Comparison of ENCODE assay signal across 8 mouse cellular contexts in genomic region chr2:115938926-115939563, GRCm38 (mm10).
DNase-seq lines count a peak whose midpoint lies in the region; ATAC-seq and TF ChIP-seq lines count a peak whose summit lies in the region.

No protein-coding gene starts in this region.

- no peak overlapping the region for H3K9ac ChIP-seq in forebrain, embryonic 13.5 days
- no peak overlapping the region for H3K9ac ChIP-seq in neural tube, embryonic 13.5 days
- H3K9ac ChIP-seq in lung, postnatal 0 days (replicated peaks; ENCODE audit: low read depth): no peak overlapping the region

- no peak overlapping the region for H3K4me2 ChIP-seq in forebrain, embryonic 13.5 days
- no peak overlapping the region for H3K4me2 ChIP-seq in neural tube, embryonic 13.5 days
- H3K4me2 ChIP-seq in lung, postnatal 0 days (replicated peaks; ENCODE audit: low read depth, low read length): no peak overlapping the region

- H3K4me3 ChIP-seq in forebrain, embryonic 13.5 days: no peak overlapping the region
- no peak overlapping the region for H3K4me3 ChIP-seq in forebrain, embryonic 10.5 days
- no peak overlapping the region for H3K4me3 ChIP-seq in neural tube, embryonic 13.5 days
- no peak overlapping the region for H3K4me3 ChIP-seq in lung, postnatal 0 days (ENCODE audit: low read depth, low read length)

- TF ChIP-seq EP300 in lung, postnatal 0 days (IDR thresholded peaks at IDR 0.05): no peak

- H3K36me3 ChIP-seq in forebrain, embryonic 13.5 days (ENCODE audit: poor library complexity, severe bottlenecking): peaks cover 12% of the 10 kb centered on the region
- H3K36me3 ChIP-seq in forebrain, embryonic 10.5 days (replicated peaks): 0 out of 2 replicates have a peak, but pooled peaks cover 8% of the 10 kb centered on the region
- no peaks in the 10 kb centered on the region for H3K36me3 ChIP-seq in neural tube, embryonic 13.5 days
- no peaks in the 10 kb centered on the region for H3K36me3 ChIP-seq in lung, postnatal 0 days (ENCODE audit: insufficient read depth, low read length)

- ATAC-seq in forebrain, embryonic 13.5 days: peak; percentile 58
- ATAC-seq in neural tube, embryonic 13.5 days (ENCODE audit: low read depth): peak; percentile 52; the same call in 1 of the 2 replicates
- ATAC-seq in lung, postnatal 0 days: peak; percentile 52

- H3K9me3 ChIP-seq in forebrain, embryonic 13.5 days (replicated peaks): no peaks in the 10 kb centered on the region
- no peaks in the 10 kb centered on the region for H3K9me3 ChIP-seq in forebrain, embryonic 10.5 days
- no peaks in the 10 kb centered on the region for H3K9me3 ChIP-seq in neural tube, embryonic 13.5 days
- no peaks in the 10 kb centered on the region for H3K9me3 ChIP-seq in lung, postnatal 0 days (ENCODE audit: low read length)

- no peak for TF ChIP-seq CTCF in lung, postnatal 0 days (IDR thresholded peaks at IDR 0.05)

- WGBS in forebrain, embryonic 13.5 days: 78% methylated on average over 8 of the region's 8 CpGs
- 93% methylated on average over 8 of the region's 8 CpGs for WGBS in forebrain, embryonic 10.5 days
- 78% methylated on average over 8 of the region's 8 CpGs for WGBS in neural tube, embryonic 13.5 days
- WGBS in lung, postnatal 0 days: 37% methylated on average over 8 of the region's 8 CpGs

- DNase-seq in forebrain, embryonic 10.5 days (ENCODE audit: extremely low spot score, low spot score): no peak
- no peak for DNase-seq in neural tube, embryonic 10.5 days (ENCODE audit: extremely low spot score, low spot score)
- peak; percentile 69 for DNase-seq in heart, postnatal 4 days
- DNase-seq in lung, postnatal 0 days (ENCODE audit: low spot score): peak; percentile 21
- DNase-seq in thymus, postnatal 14 days: no peak
- DNase-seq in thymus, postnatal 4 days: no peak

- no peaks in the 10 kb centered on the region for H3K27me3 ChIP-seq in forebrain, embryonic 13.5 days
- no peaks in the 10 kb centered on the region for H3K27me3 ChIP-seq in forebrain, embryonic 10.5 days (ENCODE audit: poor library complexity, severe bottlenecking)
- no peaks in the 10 kb centered on the region for H3K27me3 ChIP-seq in neural tube, embryonic 13.5 days
- no peaks in the 10 kb centered on the region for H3K27me3 ChIP-seq in lung, postnatal 0 days (replicated peaks; ENCODE audit: insufficient read depth, low read length)

- H3K27ac ChIP-seq in forebrain, embryonic 13.5 days: peak overlapping the region; percentile 54; the same call in 1 of the 2 replicates
- H3K27ac ChIP-seq in forebrain, embryonic 10.5 days: no peak overlapping the region
- 0 out of 2 replicates have a peak overlapping the region, but pooled peaks have one; percentile 38 for H3K27ac ChIP-seq in neural tube, embryonic 13.5 days (replicated peaks)
- no peak overlapping the region for H3K27ac ChIP-seq in lung, postnatal 0 days (ENCODE audit: low read length)

- peaks cover 32% of the 10 kb centered on the region for H3K4me1 ChIP-seq in forebrain, embryonic 13.5 days
- H3K4me1 ChIP-seq in forebrain, embryonic 10.5 days: no peaks in the 10 kb centered on the region
- H3K4me1 ChIP-seq in neural tube, embryonic 13.5 days (replicated peaks): peaks cover 16% of the 10 kb centered on the region
- no peaks in the 10 kb centered on the region for H3K4me1 ChIP-seq in lung, postnatal 0 days (ENCODE audit: insufficient read depth, low read depth, low read length)

Comparison
In these comparisons a context has a peak if more than half of its experiments do, and no peak if none do; other contexts are left out.
1. H3K27ac ChIP-seq: peak in forebrain, embryonic 13.5 days (single experiment) and neural tube, embryonic 13.5 days (single experiment); none in forebrain, embryonic 10.5 days (single experiment) and lung, postnatal 0 days (single experiment).
2. DNase-seq: peak in heart, postnatal 4 days (single experiment) and lung, postnatal 0 days (single experiment); none in forebrain, embryonic 10.5 days (single experiment), neural tube, embryonic 10.5 days (single experiment), thymus, postnatal 14 days (single experiment) and thymus, postnatal 4 days (single experiment).
3. Peak in every context shown above with its lines, with median percentiles within 50 percentile points of each other: ATAC-seq.